Mouse (Mus musculus): ENCODE measurements at regions not wholly inside any gene's neighbourhood (a gene's known extent, or its start where the extent isn't known, plus 50 kb on each side); places are given as distances from the start of the nearest gene placed in this dataset.

GRCm38 (mm10) chr4:150800774-150801173 is 52.9 kb upstream of the Errfi1 start:
- DNase-seq (ENCODE audit: low read depth, low spot score) = no peak

- peak; percentile 75 for DNase-seq (ENCODE audit: low read depth, low spot score)
Observed at GRCm38 (mm10) chr4:150799550-150800398, 53.9 kb upstream of the Errfi1 start.

GRCm38 (mm10) chr4:150798783-150799530 is 54.8 kb upstream of the Errfi1 start:
- peak; percentile 93 for DNase-seq (ENCODE audit: low read depth, low spot score)

GRCm38 (mm10) chr4:150798281-150798680 is 55.4 kb upstream of the Errfi1 start:
- no peak for DNase-seq (ENCODE audit: low read depth, low spot score)

- no peak for DNase-seq (ENCODE audit: low read depth, low spot score)
Observed at GRCm38 (mm10) chr4:150797057-150797456, 56.7 kb upstream of the Errfi1 start.

GRCm38 (mm10) chr4:150794878-150795277 is 58.8 kb upstream of the Errfi1 start:
- no peak for DNase-seq (ENCODE audit: low read depth, low spot score)

GRCm38 (mm10) chr4:150794257-150794794 is 59.4 kb upstream of the Errfi1 start:
- DNase-seq (ENCODE audit: low read depth, low spot score) = no peak

GRCm38 (mm10) chr4:150793146-150793545 is 60.6 kb upstream of the Errfi1 start:
- DNase-seq (ENCODE audit: low read depth, low spot score) = no peak

- DNase-seq (ENCODE audit: low read depth, low spot score) = peak; percentile 28
Observed at GRCm38 (mm10) chr4:150789166-150789565, 64.6 kb upstream of the Errfi1 start.

- DNase-seq (ENCODE audit: low read depth, low spot score) = no peak
Observed at GRCm38 (mm10) chr4:150787113-150787512, 66.6 kb upstream of the Errfi1 start.

GRCm38 (mm10) chr4:150786651-150787050 is 67.1 kb upstream of the Errfi1 start:
- DNase-seq (ENCODE audit: low read depth, low spot score) = peak; percentile 49

GRCm38 (mm10) chr4:150784491-150785451 is 68.9 kb upstream of the Errfi1 start:
- DNase-seq (ENCODE audit: low read depth, low spot score) = no peak

GRCm38 (mm10) chr4:150781304-150781703 is 72.4 kb upstream of the Errfi1 start:
- DNase-seq (ENCODE audit: low read depth, low spot score) = no peak

- DNase-seq (ENCODE audit: low read depth, low spot score) = no peak
Observed at GRCm38 (mm10) chr4:150779340-150779739, 74.4 kb upstream of the Errfi1 start.

GRCm38 (mm10) chr4:150778683-150779082 is 75.0 kb upstream of the Errfi1 start:
- DNase-seq (ENCODE audit: low read depth, low spot score) = no peak

GRCm38 (mm10) chr4:150775695-150776521 is 77.8 kb upstream of the Errfi1 start:
- no peak for DNase-seq (ENCODE audit: low read depth, low spot score)

- DNase-seq (ENCODE audit: low read depth, low spot score) = no peak
Observed at GRCm38 (mm10) chr4:150775281-150775680, 78.4 kb upstream of the Errfi1 start.

- no peak for DNase-seq (ENCODE audit: low read depth, low spot score)
Observed at GRCm38 (mm10) chr4:150774289-150774914, 79.3 kb upstream of the Errfi1 start.

GRCm38 (mm10) chr4:150771922-150772651 is 81.6 kb upstream of the Errfi1 start:
- DNase-seq (ENCODE audit: low read depth, low spot score) = no peak
